Mouse (Mus musculus) limb, embryonic 10.5 days (tissue): Measurements from ENCODE around the gene Wbp1. TPM values are rescaled to one million over a fixed set of nuclear protein-coding genes. Genes with fewer than 3 reads are reported as not detected.
A peak's percentile ranks its signal among the peaks of the same experiment; 100 is the strongest.

Experiments
- DNase-seq: peaks from one replicate; pipeline ENCODE4 v3.0.0-alpha.2; 2017; ENCODE audit warnings: low spot score
- H3K27ac ChIP-seq: fragments of 300-500 bp; sonication (generic); 2 replicates; pipeline ENCODE4 v1.5.1; 2016; ENCODE audit warnings: mild to moderate bottlenecking
- H3K27me3 ChIP-seq: fragments of 300-500 bp; sonication (generic); 2 replicates; pipeline ENCODE4 v1.6.1; 2016; ENCODE audit warnings: low read depth, mild to moderate bottlenecking; ENCODE audit not compliant: poor library complexity, severe bottlenecking
- H3K36me3 ChIP-seq: fragments of 300-500 bp; sonication (generic); 2 replicates; pipeline ENCODE4 v1.6.1; 2016; ENCODE audit warnings: mild to moderate bottlenecking, moderate library complexity
- H3K4me1 ChIP-seq: fragments of 300-500 bp; sonication (generic); 2 replicates; pipeline ENCODE4 v1.6.1; 2016
- H3K4me3 ChIP-seq: fragments of 300-500 bp; sonication (generic); 2 replicates; pipeline ENCODE4 v1.5.1; 2016; ENCODE audit warnings: mild to moderate bottlenecking, moderate library complexity
- H3K9me3 ChIP-seq: fragments of 300-500 bp; sonication (generic); replicated peaks from 2 replicates; pipeline ENCODE4 v1.6.1; 2016; ENCODE audit warnings: mild to moderate bottlenecking
- WGBS: fragments of 180-500 bp; shearing (Covaris S2); methylation state at CpG from one replicate; pipeline ENCODE4 v1.1.7; 2016; 5-methylcytosine and 5-hydroxymethylcytosine counted together
- polyA plus RNA-seq: library from polyadenylated mRNA; unstranded; fragments of >200 nt; fragmentation: Nextera tagmentation; extraction: Ambion mirVana; gene quantifications from 2 replicates; pipeline ENCODE4 v1.2.1, GENCODE M21; 2016

Wbp1 gene
- polyA plus RNA-seq, 1 experiment from 2014 or later = 188 TPM

DNA sequence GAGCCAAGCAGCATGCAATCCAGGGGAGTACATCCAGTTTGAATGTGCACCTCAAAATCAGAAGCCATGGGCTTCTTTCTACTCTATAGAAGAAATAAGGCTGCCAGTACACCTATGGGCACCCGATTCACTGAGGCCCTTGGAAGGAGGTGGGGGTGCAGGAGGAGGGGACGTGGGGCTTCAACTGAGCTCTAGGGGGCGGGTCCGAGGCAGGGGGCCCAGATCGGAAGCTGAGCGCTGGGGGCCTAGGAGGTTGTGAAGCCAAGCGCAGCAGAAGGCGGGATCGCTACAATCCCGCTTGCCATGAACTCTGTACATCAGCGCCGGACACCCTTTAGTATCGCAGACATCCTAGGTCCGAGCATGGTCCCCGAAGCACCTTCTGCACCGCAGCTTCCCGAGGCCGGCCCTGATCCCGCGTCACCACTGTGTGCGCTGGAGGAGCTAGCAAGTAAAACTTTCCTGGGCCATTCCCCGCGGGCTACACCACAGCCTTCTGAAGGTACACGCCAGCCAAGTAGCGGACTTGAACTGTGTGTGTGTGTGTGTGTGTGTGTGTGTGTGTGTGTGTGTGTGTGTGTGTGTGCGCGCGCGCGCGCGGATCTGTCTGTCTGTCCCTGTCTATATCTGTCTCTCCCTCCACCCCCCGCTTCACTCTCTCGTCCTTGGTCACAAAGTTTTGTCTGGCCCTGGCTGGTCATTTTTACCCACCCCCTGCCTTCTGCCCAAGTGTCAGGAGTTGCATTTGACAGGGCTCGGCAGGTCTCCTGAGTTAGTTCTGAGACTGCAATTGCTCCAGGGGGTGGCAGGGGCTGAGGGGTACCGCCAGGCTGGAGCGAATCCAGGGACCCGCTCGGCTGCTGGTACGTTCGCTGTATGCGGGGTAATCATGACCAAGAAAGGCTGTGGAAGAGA lies 35.0 kb downstream of the Wbp1 start, which contains the start of gene Lbx2:
Gene Lbx2 (plus strand): TSS at position 247 of the 915 bp plus-strand sequence.
- WGBS = 2% methylated on average over 42 of the region's 42 CpGs
- H3K4me3 ChIP-seq = peak within 1 kb of the TSS; percentile 43
- peaks cover 62% of the 10 kb centered on the region for H3K4me1 ChIP-seq
- DNase-seq = peak; percentile 65
- peaks cover 15% of the 10 kb centered on the region for H3K36me3 ChIP-seq
- H3K9me3 ChIP-seq = no peaks in the 10 kb centered on the region
- peaks cover 94% of the 10 kb centered on the region for H3K27me3 ChIP-seq
- 0 out of 2 replicates have a peak within 1 kb of the TSS, but pooled peaks have one; percentile 17 for H3K27ac ChIP-seq

DNA sequence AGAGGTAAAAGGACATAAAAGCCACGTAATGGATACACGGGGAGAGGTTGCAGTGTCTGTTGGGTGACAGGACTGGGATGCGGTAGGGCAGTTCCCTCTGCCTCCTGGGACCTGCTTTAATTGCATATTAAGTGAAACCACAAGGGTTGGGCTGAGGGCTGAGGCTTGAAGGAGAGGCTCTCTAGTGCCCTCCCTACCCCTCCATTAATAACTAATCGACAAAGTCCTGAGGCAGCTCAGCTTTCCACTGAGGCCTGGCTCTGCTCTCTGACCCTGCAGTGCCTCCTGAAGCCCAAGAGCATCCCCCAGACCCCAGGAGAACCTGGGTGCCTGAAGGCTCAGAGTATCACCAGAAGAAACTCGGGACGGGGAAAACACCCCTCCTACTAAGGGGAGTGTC lies 36.9 kb downstream of the Wbp1 start:
- no peaks in the 10 kb centered on the region for H3K9me3 ChIP-seq
- H3K27me3 ChIP-seq = peaks cover 77% of the 10 kb centered on the region
- peaks cover 67% of the 10 kb centered on the region for H3K4me1 ChIP-seq
- no peak for DNase-seq
- H3K27ac ChIP-seq = no peak overlapping the region
- WGBS = 2% methylated on average over 6 of the region's 6 CpGs
- peaks cover 34% of the 10 kb centered on the region for H3K36me3 ChIP-seq
- H3K4me3 ChIP-seq = no peak overlapping the region

DNA sequence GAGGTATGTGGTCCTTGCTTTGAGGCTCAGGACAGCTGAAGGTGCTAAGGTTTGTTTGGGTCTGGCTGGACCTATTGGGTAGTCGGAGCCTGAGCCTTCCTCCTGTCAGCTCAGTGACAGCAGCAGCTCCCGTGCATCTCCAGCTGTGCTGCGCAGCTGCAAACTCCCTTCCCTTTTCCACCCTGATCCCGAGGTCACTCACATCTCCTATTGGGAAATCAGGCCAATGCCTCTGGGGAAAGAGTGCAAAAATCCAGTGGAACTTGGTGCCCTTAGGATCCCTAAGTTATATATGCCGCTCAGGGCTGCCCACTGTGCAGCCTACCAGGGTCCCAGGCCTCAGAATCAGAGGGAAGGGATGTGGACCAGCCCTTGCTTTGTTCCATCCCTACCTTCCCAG lies 37.9 kb downstream of the Wbp1 start:
- DNase-seq = no peak
- peaks cover 69% of the 10 kb centered on the region for H3K27me3 ChIP-seq
- peaks cover 34% of the 10 kb centered on the region for H3K36me3 ChIP-seq
- H3K27ac ChIP-seq = no peak overlapping the region
- H3K4me1 ChIP-seq = peaks cover 75% of the 10 kb centered on the region
- H3K9me3 ChIP-seq = no peaks in the 10 kb centered on the region
- H3K4me3 ChIP-seq = no peak overlapping the region
- 22% methylated on average over 5 of the region's 5 CpGs for WGBS

DNA sequence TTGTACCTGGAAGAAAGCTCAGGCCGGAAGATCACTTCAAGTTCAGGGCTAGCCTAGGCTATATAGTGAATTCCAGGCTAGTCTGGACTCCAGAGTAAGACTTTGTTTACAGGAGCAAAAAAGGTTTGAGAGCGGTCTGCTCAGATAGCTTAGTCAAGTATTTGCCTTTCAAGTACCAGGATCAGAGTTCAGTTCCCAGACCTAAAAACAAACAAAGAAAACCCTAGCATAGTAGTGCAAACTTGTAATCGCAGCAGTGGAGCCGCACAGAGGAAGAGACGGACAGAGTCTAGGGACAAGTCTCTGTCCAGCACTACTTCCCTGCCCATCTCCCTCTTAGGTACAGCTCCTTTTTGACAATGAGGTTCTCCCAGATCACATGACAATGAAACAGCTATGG lies 41.1 kb downstream of the Wbp1 start:
- 94% methylated on average over 5 of the region's 5 CpGs for WGBS
- no peak for DNase-seq
- no peaks in the 10 kb centered on the region for H3K9me3 ChIP-seq
- H3K36me3 ChIP-seq = peaks cover 34% of the 10 kb centered on the region
- H3K27me3 ChIP-seq = peaks cover 55% of the 10 kb centered on the region
- peaks cover 52% of the 10 kb centered on the region for H3K4me1 ChIP-seq
- H3K27ac ChIP-seq = no peak overlapping the region
- no peak overlapping the region for H3K4me3 ChIP-seq

DNA sequence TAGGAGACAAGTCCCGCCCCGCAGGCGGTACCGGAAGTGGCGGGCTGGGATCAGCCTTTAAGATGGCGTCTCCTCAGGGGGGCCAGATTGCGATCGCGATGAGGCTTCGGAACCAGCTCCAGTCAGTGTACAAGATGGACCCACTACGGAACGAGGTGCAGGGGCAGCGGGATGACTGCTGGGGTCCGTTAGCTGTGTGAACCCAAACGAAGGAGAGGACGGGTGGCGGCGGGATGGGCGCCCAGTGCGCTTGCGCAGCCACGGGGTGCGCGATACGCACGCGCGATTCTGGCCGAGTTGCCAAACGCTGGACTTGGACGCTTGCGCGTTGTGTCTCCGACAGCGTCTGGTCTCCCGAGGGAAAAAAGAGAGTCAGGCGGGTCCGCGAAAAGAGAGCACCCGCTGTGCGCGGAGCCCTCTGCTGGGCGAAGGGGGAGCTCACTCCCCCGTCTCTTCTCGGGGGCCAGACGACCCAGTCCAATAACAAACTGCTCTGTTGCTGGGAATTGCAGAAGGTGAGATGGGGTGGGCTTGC lies 43.0 kb downstream of the Wbp1 start:
- under 1% methylated on average over 46 of the region's 46 CpGs for WGBS
- Histone ChIP-seq H3K4me3 (peak overlapping the region; percentile 85), H3K27ac (peak overlapping the region; percentile 96), H3K4me1 (peaks cover 34% of the 10 kb centered on the region), H3K9me3 (no peaks in the 10 kb centered on the region), H3K27me3 (peaks cover 55% of the 10 kb centered on the region), H3K36me3 (peaks cover 34% of the 10 kb centered on the region)
- DNase-seq = peak; percentile 100

DNA sequence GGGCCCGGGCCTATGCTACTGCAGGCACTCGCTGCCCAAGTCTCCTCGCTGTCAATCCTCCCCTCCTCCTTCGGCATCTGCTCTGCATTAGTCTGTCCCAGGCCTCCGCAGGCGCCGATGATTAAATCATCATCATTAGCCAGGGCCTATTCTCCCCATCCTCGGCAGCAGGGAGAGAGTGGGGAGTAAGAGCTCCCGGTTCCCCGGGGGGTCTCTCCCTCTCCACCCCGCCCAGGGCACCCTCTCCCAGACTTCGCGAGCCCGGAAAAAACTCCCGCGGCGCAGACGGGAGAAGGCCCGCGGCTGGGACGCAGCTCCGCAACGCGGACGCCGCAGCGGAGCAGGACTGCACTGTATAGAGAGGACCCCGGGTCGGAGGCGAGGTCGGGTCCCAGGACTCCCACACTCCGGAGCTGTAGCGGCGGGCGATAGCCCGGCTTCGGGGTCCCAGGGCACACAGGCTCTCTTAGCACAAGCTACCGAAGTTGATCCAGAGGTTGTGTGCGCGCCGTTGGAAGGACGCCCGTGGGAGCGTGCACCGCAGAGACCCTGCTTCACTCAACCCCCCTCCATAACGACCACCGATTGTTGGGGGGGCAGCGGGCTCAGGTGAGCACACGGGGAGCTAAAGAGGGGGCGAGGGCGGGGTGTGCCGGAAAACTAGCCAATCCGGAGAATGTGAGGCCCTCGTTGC lies 43.6 kb downstream of the Wbp1 start, which contains the start of gene Pcgf1:
Gene Pcgf1 (plus strand): TSS at position 240 of the 694 bp plus-strand sequence.
- H3K27me3 ChIP-seq = peaks cover 55% of the 10 kb centered on the region
- WGBS = under 1% methylated on average over 54 of the region's 54 CpGs
- H3K4me1 ChIP-seq = peaks cover 29% of the 10 kb centered on the region
- H3K27ac ChIP-seq = peak within 1 kb of the TSS; percentile 96
- H3K36me3 ChIP-seq = peaks cover 33% of the 10 kb centered on the region
- peak; percentile 74 for DNase-seq
- H3K4me3 ChIP-seq = peak within 1 kb of the TSS; percentile 85
- no peaks in the 10 kb centered on the region for H3K9me3 ChIP-seq

DNA sequence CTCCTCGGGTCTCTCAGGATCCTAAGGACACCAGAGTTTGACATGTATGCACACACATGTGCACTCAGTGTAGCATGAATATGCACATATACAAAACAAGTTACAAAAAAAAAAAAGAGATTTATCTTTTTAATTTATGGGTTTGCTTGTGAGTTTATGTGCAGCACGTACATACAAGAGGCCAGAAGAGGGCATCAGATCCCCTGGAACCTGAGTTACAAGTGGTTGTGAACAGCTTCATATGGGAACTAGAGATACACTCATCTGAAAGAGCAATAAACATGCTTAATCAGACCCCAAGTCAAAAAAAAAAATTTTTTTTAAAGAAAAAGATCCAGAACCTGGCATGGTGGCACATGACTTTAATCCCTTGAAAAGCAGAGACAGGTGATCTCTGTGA lies 46.4 kb downstream of the Wbp1 start:
- WGBS = 30% methylated on average over 2 of the region's 2 CpGs
- no peak for DNase-seq
- H3K9me3 ChIP-seq = no peaks in the 10 kb centered on the region
- peaks cover 71% of the 10 kb centered on the region for H3K27me3 ChIP-seq
- no peak overlapping the region for H3K4me3 ChIP-seq
- no peak overlapping the region for H3K27ac ChIP-seq
- peaks cover 42% of the 10 kb centered on the region for H3K4me1 ChIP-seq
- peaks cover 6% of the 10 kb centered on the region for H3K36me3 ChIP-seq

DNA sequence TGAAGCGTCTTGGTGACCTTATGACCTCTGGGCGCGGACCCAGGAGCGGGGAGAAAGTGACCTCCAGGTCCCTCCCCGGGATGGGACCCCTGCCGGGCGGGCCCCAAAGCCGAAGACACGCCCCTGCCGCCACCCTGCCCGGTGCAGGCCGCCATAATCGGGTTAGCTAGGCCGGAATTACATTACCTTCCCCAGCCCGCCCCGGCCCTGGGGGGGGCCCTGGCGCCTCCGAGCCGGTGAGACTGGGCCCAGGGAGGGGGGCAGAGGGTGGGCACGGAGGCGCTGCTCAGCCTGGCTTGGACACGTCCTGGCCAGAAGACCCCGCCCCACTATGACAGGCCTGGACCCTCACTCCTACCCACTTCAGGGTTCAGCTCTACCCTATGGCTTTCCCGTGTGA lies 50.1 kb downstream of the Wbp1 start:
- Histone ChIP-seq H3K36me3 (no peaks in the 10 kb centered on the region), H3K9me3 (no peaks in the 10 kb centered on the region), H3K27me3 (peaks cover 100% of the 10 kb centered on the region), H3K4me1 (peaks cover 35% of the 10 kb centered on the region), H3K27ac (0 out of 2 replicates have a peak overlapping the region, but pooled peaks have one; percentile 27), H3K4me3 (peak overlapping the region; percentile 44)
- 1% methylated on average over 24 of the region's 24 CpGs for WGBS
- DNase-seq = no peak

DNA sequence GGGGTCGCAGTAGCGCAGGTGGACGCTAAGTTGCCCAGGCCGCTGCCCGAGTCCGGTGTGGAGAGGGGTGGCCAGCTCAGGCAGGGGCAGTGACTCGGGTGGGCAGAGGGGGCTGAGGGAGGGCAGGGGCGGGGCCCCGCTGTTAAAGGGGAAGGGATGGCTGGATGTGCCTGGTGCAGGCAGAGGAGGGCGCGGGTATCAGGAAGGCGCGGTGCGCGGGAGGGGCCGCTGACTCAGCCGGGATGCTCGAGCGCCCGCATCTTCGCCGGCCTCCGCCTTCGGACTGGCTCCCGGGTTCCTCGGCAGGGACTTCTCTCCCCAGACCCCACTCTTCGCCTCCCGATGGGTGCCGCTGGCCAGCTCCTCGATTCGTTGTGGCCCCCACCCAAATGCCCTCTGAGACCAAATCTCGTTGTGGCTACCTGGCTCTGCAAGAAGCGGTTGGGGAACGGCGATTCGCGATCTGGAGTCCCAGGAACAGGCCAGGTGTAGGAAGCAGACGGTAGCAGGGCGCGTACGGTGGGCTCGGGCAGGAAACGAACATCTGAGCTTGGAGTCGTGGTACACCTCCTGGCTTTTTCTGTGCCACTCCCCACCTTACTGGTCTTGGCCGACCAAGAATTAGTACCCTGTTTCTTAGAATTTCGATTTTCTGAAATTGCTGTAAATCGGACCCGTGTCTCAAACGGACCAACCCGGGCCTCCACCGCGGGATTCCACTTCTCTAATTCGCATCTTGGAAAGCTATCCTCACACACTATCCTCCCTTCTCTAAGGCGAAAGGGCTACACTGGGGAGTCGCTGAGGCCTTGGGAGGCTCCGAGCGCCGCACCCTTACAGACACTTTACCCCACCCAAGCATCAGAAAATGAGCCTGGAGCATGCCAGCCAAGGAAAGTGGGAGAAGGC lies 50.8 kb downstream of the Wbp1 start:
- DNase-seq = peak; percentile 79
- Histone ChIP-seq H3K4me1 (peaks cover 35% of the 10 kb centered on the region), H3K27me3 (peaks cover 100% of the 10 kb centered on the region), H3K9me3 (no peaks in the 10 kb centered on the region), H3K4me3 (peak overlapping the region; percentile 44), H3K27ac (0 out of 2 replicates have a peak overlapping the region, but pooled peaks have one; percentile 27), H3K36me3 (no peaks in the 10 kb centered on the region)
- under 1% methylated on average over 51 of the region's 58 CpGs for WGBS

DNA sequence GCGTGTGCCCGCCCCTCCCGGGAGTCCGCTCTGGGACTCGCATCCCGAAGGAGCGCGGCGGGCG lies 51.3 kb downstream of the Wbp1 start, which contains the start of gene Tlx2:
Gene Tlx2 (minus strand): TSS at position 47 of the 64 bp plus-strand sequence.
- under 1% methylated on average over 10 of the region's 10 CpGs for WGBS
- no peak for DNase-seq
- no peaks in the 10 kb centered on the region for H3K9me3 ChIP-seq

DNA sequence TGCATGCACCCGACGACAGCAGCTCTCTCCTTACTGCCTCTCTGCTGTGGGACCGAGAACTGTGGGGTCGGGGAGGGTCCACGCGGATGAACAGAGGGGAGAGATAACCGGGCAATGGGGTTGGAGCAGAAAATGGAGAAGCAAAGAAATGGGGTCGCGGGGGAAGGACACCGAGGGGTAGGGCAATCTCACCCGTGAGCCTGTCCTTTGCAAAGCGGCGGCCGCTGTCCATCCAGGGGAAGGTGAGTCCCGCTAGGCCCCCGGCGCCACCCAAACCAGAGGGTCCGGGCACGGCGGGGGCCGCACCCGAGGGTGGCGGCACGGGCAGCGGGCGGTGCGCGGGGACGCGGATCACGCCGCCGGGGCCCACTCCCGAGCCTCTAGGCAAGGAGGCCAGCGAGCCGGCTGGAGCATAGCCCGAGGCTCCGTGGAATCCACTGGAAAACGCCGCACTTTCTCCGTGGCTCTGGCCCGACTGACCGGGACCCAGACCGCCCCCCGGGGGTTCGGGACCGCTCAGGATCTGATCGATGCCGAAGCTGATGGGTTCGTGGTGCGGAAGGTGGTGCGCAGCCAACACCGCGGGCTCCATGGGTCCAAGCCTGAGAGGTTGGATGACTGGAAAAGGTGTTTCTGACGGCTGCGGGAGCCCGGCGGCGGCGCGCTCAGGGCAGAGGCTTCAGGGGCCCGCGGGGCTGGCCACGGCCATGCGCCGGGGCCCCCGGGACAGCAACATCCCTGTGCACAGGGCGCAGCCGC lies 51.7 kb downstream of the Wbp1 start:
- Histone ChIP-seq H3K36me3 (no peaks in the 10 kb centered on the region), H3K27me3 (peaks cover 100% of the 10 kb centered on the region), H3K27ac (0 out of 2 replicates have a peak overlapping the region, but pooled peaks have one; percentile 11), H3K4me1 (peaks cover 35% of the 10 kb centered on the region), H3K4me3 (peak overlapping the region; percentile 44), H3K9me3 (no peaks in the 10 kb centered on the region)
- 1% methylated on average over 69 of the region's 69 CpGs for WGBS
- peak; percentile 68 for DNase-seq

More for the DNA sequence above, 51.3 kb downstream of the Wbp1 start, which contains the start of gene Tlx2:
- H3K36me3 ChIP-seq = no peaks in the 10 kb centered on the region
- peaks cover 35% of the 10 kb centered on the region for H3K4me1 ChIP-seq
- H3K27ac ChIP-seq = 0 out of 2 replicates have a peak within 1 kb of the TSS, but pooled peaks have one; percentile 27
- peak within 1 kb of the TSS; percentile 44 for H3K4me3 ChIP-seq
- peaks cover 100% of the 10 kb centered on the region for H3K27me3 ChIP-seq
